Mouse (Mus musculus): ENCODE data around the gene Cars.

DNA sequence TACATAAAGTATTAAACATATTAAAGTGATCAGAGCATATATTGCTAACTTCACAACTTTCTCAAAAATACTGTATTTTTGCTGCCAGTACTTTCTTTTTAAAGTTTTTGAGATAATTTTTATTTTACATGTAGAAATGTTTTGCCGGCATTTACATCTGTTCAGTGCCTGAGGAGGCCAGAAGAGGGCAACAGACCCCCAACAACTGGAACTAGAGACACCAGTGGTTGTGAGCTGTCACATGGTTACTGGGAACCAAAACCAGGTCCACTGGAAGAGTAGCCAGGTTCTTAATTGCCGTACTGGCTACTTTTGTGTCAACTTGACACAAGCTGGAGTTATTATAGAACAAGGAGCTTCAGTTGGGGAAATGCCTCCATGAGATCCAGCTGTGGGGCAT is 1.8 kb upstream of the Cars start:
- TF ChIP-seq CTCF (IDR thresholded peaks at IDR 0.05) (peak; percentile 50), EP300 (IDR thresholded peaks at IDR 0.05; ENCODE audit: insufficient read depth, low read depth, low read length) (no peak), POLR2A (IDR thresholded peaks at IDR 0.05; ENCODE audit: insufficient read depth, low read depth, low read length) (no peak)
